Mouse (Mus musculus): ENCODE data around the gene Ppil6. TPM values are rescaled to one million over a fixed set of nuclear protein-coding genes. Genes with fewer than 3 reads are reported as not detected.

The Ppil6 gene
- 1.9 and 2.3 TPM in 2 replicates for polyA plus RNA-seq (2015; fragmentation: Nextera tagmentation; extraction: Ambion mirVana)

DNA sequence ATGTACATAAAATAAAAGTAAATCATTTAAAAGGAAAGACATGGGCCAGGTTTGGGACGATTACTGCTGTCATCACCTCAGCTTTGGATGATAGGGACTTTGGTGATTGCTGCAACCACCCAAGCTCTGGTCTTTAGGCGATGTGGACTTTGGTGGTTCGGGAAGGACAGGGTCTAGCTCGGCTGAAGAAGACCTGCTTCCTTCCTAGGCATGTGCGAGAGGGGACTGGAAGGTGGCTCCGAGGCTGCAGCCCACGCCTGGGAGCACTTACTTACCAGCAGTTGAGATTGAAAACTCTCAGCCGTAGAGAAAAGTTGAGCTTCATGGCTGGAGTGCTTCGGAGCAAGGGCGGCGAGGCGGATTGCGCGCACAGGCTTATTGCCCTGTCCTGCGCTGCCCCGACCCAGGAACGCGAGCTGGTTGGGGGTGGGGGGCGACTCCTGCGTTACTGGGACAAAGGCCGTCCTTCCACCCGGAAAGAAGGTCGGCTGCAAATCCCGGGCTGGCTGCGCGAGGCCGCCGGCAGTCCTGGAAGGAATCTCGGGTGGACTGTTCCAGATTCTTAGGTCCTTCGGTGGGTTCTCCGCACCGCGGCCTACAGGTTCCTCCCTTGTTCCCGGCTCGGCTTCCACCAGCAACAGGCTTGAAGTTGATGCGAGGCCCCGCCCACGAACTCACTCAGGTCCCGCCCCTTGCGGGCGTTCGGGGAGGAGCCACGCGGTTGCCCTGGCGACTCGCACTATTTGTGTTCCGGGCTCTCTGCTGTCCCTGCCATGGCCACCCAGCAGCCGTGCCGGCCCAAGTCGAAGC is at the start of gene Ppil6, which contains the start of gene Smpd2:
Gene Ppil6, plus strand, starts transcription at position 732 of the 810 bp plus-strand sequence.
Gene Smpd2, minus strand, starts transcription at position 662 of the 810 bp plus-strand sequence.
- Histone ChIP-seq H3K4me3 (peak within 1 kb of the TSS; percentile 61), H3K9me3 (no peaks in the 10 kb centered on the region), H3K27me3 (no peaks in the 10 kb centered on the region; the same call in 1 of the 2 replicates), H3K27ac (replicated peaks) (no peak within 1 kb of the TSS), H3K36me3 (peaks cover 32% of the 10 kb centered on the region), H3K4me2 (peak within 1 kb of the TSS; percentile 96), H3K4me1 (replicated peaks) (peaks cover 22% of the 10 kb centered on the region), H3K9ac (peak within 1 kb of the TSS; percentile 77)
- 2% methylated on average over 50 of the region's 50 CpGs for WGBS
- peak; percentile 97 for ATAC-seq (ENCODE audit: low read depth)

DNA sequence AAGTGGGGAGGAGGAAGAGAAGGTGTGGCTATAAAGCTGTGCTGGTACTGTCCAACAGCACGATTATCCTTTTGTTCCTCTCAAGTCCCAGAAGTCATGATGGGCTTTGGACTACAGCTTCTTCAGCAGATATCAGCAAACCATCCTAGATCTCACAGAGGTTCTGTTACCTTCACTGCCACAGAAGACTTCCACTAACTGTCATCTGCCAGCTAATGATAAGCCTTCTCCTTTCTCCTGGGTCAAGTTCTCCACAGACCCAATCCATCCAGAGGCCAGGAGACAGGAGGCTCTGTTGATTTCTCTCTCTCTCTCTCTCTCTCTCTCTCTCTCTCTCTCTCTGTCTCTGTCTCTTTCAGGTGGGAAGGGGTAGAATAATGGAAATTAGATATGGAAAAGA is 42.0 kb upstream of the Ppil6 start:
- H3K36me3 ChIP-seq: peaks cover 15% of the 10 kb centered on the region
- no peak for ATAC-seq (ENCODE audit: low read depth)

DNA sequence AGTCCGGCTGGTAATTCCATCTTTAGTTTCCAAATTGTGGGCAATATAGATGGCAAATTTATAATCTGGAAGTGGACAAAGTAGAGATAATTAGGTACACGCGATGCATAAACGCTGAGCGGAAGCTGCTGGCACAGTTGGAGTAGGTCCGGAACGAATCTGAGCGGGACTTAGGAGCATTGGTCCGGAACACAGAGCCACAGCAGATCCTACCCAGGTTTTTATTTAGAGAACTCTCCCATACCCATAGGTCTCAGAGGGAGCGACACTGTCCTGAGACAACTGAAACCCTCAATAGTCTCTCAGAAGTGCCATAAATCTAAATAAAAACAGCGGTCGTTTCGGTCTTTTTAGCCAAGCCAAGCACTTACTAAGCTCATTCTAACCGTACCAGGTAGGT is 40.6 kb upstream of the Ppil6 start:
- Histone ChIP-seq H3K36me3 (peaks cover 28% of the 10 kb centered on the region), H3K9ac (peak overlapping the region; percentile 85), H3K27ac (replicated peaks) (peak overlapping the region; percentile 89), H3K4me3 (peak overlapping the region; percentile 94), H3K4me1 (replicated peaks) (peaks cover 39% of the 10 kb centered on the region), H3K4me2 (peak overlapping the region; percentile 78), H3K9me3 (no peaks in the 10 kb centered on the region), H3K27me3 (no peaks in the 10 kb centered on the region)
- 11% methylated on average over 14 of the region's 14 CpGs for WGBS
- peak; percentile 85 for ATAC-seq (ENCODE audit: low read depth)

More for the DNA sequence above, 42.0 kb upstream of the Ppil6 start:
- Histone ChIP-seq H3K4me3 (no peak overlapping the region), H3K27me3 (no peaks in the 10 kb centered on the region), H3K4me2 (no peak overlapping the region), H3K27ac (replicated peaks) (no peak overlapping the region), H3K4me1 (replicated peaks) (peaks cover 25% of the 10 kb centered on the region), H3K9me3 (no peaks in the 10 kb centered on the region), H3K9ac (no peak overlapping the region)
- WGBS: 89% methylated on average over 1 of the region's 1 CpGs

DNA sequence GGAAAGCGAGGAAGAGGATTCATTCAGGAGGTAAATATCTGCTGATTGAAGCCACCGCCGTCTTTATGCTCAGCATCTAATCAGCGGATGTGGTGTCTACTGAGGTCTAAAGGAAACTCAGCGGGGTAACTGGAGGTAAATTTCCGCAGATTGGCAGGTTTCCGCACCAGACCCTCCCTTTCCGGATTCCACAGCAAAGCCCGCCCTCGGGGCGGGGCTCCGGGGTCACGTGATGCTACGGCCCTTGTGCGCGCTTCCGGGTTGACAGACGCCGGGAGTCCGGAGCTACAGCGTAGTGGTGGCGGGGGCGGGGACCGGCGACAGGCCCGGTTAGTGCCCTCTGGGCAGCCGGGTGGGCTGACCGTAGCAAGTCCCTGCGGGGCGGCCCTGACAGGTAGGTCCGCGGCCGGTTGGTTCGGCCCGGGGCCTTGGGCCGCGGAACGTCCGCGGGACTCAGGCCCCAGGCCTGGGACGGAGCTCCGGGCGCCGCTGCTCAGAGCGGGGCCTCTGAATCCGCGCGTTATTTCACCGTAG is 40.0 kb upstream of the Ppil6 start, which contains the start of gene Zbtb24:
Gene Zbtb24, plus strand, starts transcription at position 247 of the 534 bp plus-strand sequence.
- under 1% methylated on average over 49 of the region's 49 CpGs for WGBS
- H3K9me3 ChIP-seq: no peaks in the 10 kb centered on the region
- peak within 1 kb of the TSS; percentile 89 for H3K27ac ChIP-seq (replicated peaks)
- H3K36me3 ChIP-seq: peaks cover 33% of the 10 kb centered on the region
- H3K9ac ChIP-seq: peak within 1 kb of the TSS; percentile 85
- H3K4me3 ChIP-seq: peak within 1 kb of the TSS; percentile 94
- H3K4me2 ChIP-seq: peak within 1 kb of the TSS; percentile 78
- peaks cover 39% of the 10 kb centered on the region for H3K4me1 ChIP-seq (replicated peaks)
- ATAC-seq (ENCODE audit: low read depth): peak; percentile 95
- H3K27me3 ChIP-seq: no peaks in the 10 kb centered on the region

DNA sequence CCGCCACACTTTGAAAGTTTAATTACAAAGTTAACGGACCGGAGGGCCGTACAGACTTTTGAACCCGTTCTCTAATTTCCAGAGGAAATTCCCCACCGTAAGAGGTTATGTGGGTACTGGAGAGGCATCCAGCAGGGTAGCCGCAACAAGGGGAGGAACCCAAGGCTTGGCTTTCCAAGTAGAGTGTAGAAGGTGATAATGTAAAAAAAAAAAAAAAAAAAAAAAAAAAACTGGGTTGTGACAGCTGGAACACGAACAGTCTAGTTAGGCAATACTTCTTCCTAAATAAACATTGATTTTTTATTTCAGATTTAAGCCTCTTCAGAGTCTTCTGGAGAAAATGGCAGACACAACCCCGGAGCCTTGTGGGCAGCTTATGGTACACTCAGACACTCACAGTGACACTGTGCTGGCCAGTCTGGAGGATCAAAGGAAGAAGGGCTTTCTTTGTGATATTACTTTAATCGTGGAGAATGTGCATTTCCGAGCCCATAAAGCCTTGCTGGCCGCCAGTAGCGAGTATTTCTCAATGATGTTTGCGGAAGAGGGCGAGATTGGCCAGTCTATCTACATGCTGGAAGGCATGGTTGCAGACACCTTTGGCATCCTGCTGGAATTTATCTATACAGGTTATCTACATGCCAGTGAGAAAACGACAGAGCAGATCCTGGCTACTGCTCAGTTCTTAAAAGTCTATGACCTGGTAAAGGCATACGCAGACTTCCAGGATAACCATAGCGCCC is 39.3 kb upstream of the Ppil6 start:
- peaks cover 41% of the 10 kb centered on the region for H3K36me3 ChIP-seq
- H3K9ac ChIP-seq: peak overlapping the region; percentile 85
- peaks cover 39% of the 10 kb centered on the region for H3K4me1 ChIP-seq (replicated peaks)
- H3K27me3 ChIP-seq: no peaks in the 10 kb centered on the region
- H3K27ac ChIP-seq (replicated peaks): peak overlapping the region; percentile 89; the same call in 1 of the 2 replicates
- H3K4me2 ChIP-seq: peak overlapping the region; percentile 78
- 55% methylated on average over 18 of the region's 18 CpGs for WGBS
- peak; percentile 24 for ATAC-seq (ENCODE audit: low read depth)
- H3K4me3 ChIP-seq: peak overlapping the region; percentile 94
- no peaks in the 10 kb centered on the region for H3K9me3 ChIP-seq

DNA sequence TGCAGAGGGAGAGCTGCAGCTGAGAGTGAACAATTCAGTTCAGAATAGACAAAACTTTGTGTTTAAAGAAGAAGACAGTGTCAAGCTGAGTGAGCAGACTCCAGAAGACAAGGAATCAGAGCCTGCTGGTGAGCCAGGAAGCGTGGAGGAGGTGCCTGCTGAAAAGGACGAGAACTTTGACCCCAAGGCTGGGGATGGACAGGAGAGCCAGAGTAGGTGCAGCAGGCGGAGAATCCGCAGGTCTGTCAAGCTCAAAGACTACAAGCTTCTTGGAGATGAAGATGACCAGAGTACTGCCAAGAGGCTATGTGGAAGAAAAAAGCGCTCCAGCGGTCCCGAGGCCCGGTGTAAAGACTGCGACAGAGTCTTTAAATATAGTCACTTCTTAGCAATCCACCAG is 38.6 kb upstream of the Ppil6 start:
- no peak for ATAC-seq (ENCODE audit: low read depth)
- H3K4me3 ChIP-seq: peak overlapping the region; percentile 94; the same call in 1 of the 2 replicates
- H3K9ac ChIP-seq: no peak overlapping the region
- H3K4me1 ChIP-seq (replicated peaks): peaks cover 39% of the 10 kb centered on the region
- H3K36me3 ChIP-seq: peaks cover 48% of the 10 kb centered on the region
- 96% methylated on average over 9 of the region's 9 CpGs for WGBS
- H3K9me3 ChIP-seq: no peaks in the 10 kb centered on the region
- H3K27me3 ChIP-seq: no peaks in the 10 kb centered on the region
- peak overlapping the region; percentile 78; the same call in 1 of the 2 replicates for H3K4me2 ChIP-seq
- H3K27ac ChIP-seq (replicated peaks): no peak overlapping the region

DNA sequence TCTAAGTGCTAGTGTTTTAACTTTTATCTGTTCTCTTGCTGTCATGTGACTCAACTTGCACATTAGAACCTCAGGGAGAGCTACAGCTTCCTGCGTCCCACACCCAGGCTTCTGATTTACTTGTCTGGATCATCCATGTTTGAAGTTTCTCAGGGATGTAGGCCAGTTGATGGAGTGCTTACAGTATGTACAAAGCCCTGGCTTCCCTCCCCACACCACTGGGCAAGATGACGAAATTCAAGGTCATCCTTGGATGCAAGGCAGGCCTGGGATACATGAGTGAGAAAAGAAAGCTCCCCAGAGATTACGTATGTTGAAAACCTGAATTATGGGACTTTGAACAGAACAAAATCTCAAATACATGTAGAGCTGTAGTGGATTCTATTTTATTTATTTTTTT is 37.4 kb upstream of the Ppil6 start:
- Histone ChIP-seq H3K27ac (replicated peaks) (no peak overlapping the region), H3K9me3 (no peaks in the 10 kb centered on the region), H3K4me1 (replicated peaks) (peaks cover 39% of the 10 kb centered on the region), H3K27me3 (no peaks in the 10 kb centered on the region), H3K4me3 (no peak overlapping the region), H3K36me3 (peaks cover 54% of the 10 kb centered on the region), H3K4me2 (no peak overlapping the region), H3K9ac (no peak overlapping the region)
- no peak for ATAC-seq (ENCODE audit: low read depth)
- 92% methylated on average over 3 of the region's 3 CpGs for WGBS

DNA sequence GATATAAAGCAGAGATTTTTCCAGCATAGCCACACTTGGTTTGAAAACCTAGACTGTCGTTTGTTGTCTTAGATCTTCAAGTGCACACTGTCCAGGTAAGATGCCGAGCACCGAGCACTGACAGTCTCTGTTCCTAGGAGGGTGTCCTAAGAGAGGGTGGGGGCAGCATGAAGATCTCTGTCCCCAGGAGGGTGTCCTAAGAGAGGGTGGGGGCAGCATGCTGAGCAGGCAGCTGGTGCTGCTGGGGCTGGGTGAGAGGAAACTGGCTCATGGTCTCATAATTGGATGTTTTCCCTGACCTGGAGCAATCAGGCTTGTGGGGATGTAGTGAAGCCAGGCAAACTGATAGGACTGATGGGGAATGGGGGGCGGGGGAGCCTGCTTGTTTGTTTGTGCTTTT is 30.2 kb upstream of the Ppil6 start:
- Histone ChIP-seq H3K9me3 (no peaks in the 10 kb centered on the region), H3K4me3 (no peak overlapping the region), H3K27ac (replicated peaks) (no peak overlapping the region), H3K4me2 (no peak overlapping the region), H3K4me1 (replicated peaks) (peaks cover 14% of the 10 kb centered on the region; the same call in 1 of the 2 replicates), H3K27me3 (no peaks in the 10 kb centered on the region), H3K36me3 (peaks cover 72% of the 10 kb centered on the region), H3K9ac (no peak overlapping the region)
- no peak for ATAC-seq (ENCODE audit: low read depth)
- WGBS: 72% methylated on average over 4 of the region's 4 CpGs

DNA sequence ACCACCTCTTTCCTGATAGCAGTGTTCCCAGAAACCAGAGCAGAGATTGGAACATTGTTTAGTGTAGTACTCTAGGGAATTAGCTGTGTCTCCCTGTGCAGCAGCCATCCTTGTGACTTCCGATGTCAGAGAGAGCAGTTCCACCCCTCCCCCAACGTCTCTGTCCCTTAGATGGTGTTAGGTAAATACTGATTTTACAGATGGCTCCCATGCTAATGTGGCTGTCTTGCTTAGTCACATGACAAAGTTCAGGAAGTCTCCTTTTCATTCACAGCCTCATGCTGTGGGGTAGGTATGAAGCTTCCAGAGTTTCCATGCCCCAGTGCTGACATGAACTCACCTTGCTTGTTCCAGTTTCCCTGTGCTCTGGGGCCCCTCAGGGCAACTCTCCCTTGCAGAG is 29.7 kb upstream of the Ppil6 start:
- no peak overlapping the region for H3K9ac ChIP-seq
- 25% methylated on average over 2 of the region's 2 CpGs for WGBS

DNA sequence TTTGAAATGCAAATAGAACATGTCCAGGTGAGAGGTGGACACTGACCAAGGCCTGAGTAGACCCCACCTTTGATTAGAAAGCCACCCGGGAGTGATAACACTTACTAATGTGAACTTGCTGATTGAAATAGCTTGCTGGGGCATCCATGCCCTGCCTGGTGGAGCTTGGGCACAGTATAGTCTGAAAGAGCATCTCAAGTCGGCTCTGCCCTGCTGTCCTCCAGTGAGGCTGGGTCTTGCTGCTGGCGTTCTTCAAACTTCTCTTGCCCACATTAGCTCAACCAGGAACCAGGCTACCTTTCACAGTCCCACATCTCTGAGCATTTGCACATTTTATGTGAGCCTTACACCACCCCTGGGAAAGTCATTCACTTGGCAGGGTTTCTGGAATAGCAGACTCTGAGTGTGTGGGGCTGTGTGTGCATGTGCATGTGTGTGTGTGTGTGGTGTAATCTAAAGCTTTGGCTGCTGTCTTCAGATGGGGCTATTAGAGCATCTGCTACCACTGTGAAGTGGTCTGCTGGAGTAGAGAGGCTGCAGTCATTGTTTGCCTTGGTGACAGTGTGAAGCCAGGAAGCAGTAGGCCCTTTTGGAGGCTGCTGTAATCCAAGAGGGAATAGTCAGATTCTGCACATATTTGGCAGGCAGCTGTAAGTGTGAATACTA is 29.0 kb upstream of the Ppil6 start:
- H3K9me3 ChIP-seq: no peaks in the 10 kb centered on the region
- H3K9ac ChIP-seq: 0 out of 2 replicates have a peak overlapping the region, but pooled peaks have one; percentile 13
- no peaks in the 10 kb centered on the region for H3K27me3 ChIP-seq
- peak; percentile 50; the same call in 1 of the 2 replicates for ATAC-seq (ENCODE audit: low read depth)
- H3K4me3 ChIP-seq: no peak overlapping the region
- peaks cover 66% of the 10 kb centered on the region for H3K36me3 ChIP-seq
- no peak overlapping the region for H3K4me2 ChIP-seq
- peaks cover 14% of the 10 kb centered on the region; the same call in 1 of the 2 replicates for H3K4me1 ChIP-seq (replicated peaks)
- no peak overlapping the region for H3K27ac ChIP-seq (replicated peaks)
- 82% methylated on average over 3 of the region's 3 CpGs for WGBS

More for the DNA sequence above, 29.7 kb upstream of the Ppil6 start:
- H3K27ac ChIP-seq (replicated peaks): no peak overlapping the region
- no peak overlapping the region for H3K4me2 ChIP-seq
- H3K27me3 ChIP-seq: no peaks in the 10 kb centered on the region
- peaks cover 14% of the 10 kb centered on the region; the same call in 1 of the 2 replicates for H3K4me1 ChIP-seq (replicated peaks)
- H3K4me3 ChIP-seq: no peak overlapping the region
- peaks cover 69% of the 10 kb centered on the region for H3K36me3 ChIP-seq
- no peaks in the 10 kb centered on the region for H3K9me3 ChIP-seq
- peak; percentile 19; the same call in 1 of the 2 replicates for ATAC-seq (ENCODE audit: low read depth)

DNA sequence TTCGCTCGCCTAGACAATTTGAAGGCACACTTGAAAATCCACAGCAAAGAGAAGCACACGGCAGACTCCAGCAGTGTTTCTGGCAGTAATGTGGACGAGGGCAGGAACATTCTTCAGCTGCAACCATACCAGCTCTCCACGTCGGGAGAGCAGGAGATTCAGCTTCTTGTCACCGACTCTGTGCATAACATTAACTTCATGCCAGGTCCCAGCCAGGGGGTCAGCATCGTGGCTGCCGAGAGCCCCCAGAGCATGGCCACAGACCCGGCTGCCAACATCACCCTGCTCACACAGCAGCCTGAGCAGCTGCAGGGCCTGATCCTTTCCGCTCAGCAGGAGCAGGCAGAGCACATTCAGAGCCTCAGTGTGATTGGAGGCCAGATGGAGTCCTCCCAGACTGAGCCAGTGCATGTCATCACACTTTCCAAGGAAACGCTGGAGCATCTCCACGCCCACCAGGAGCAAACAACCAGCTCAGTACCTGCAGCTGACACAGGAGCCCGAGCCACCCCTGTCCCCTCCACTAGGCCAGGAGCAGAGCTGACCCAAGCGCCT is 25.8 kb upstream of the Ppil6 start:
- peaks cover 58% of the 10 kb centered on the region for H3K36me3 ChIP-seq
- WGBS: 35% methylated on average over 15 of the region's 15 CpGs

More for the DNA sequence above, 25.8 kb upstream of the Ppil6 start:
- Histone ChIP-seq H3K9ac (peak overlapping the region; percentile 5; the same call in 1 of the 2 replicates), H3K4me3 (no peak overlapping the region), H3K27ac (replicated peaks) (no peak overlapping the region), H3K9me3 (no peaks in the 10 kb centered on the region), H3K27me3 (no peaks in the 10 kb centered on the region), H3K4me1 (replicated peaks) (peaks cover 14% of the 10 kb centered on the region; the same call in 1 of the 2 replicates), H3K4me2 (no peak overlapping the region)
- no peak for ATAC-seq (ENCODE audit: low read depth)

Data from neural tube, embryonic 13.5 days (tissue).